Mouse (Mus musculus): ENCODE data around the gene Clec10a. TPM values are rescaled to one million over a fixed set of nuclear protein-coding genes. Genes with fewer than 3 reads are reported as not detected.

Gene Clec10a
- polyA plus RNA-seq, 1 experiment from 2014 or later, result not detected

- H3K36me3 ChIP-seq (ENCODE audit: control insufficient read depth, insufficient read depth, low read length), result no peaks in the 10 kb centered on the region
- 86% methylated on average over 4 of the region's 4 CpGs for WGBS
- H3K27me3 ChIP-seq (ENCODE audit: control insufficient read depth, insufficient read depth, low read length), result no peaks in the 10 kb centered on the region
- no peak overlapping the region for H3K9ac ChIP-seq (ENCODE audit: low read length)
- H3K9me3 ChIP-seq (ENCODE audit: control insufficient read depth, low read length), result no peaks in the 10 kb centered on the region
- DNase-seq (ENCODE audit: low spot score), result no peak
- H3K4me3 ChIP-seq (ENCODE audit: low read depth, low read length), result no peak overlapping the region
- no peak overlapping the region for H3K27ac ChIP-seq (replicated peaks; ENCODE audit: low read depth, low read length)
- no peak overlapping the region for H3K4me2 ChIP-seq (ENCODE audit: low read depth, severe bottlenecking)
- no peaks in the 10 kb centered on the region for H3K4me1 ChIP-seq (ENCODE audit: control insufficient read depth, insufficient read depth, low read length)
- ATAC-seq (ENCODE audit: insufficient number of reproducible peaks, low FRiP score, low TSS enrichment, low read depth), result no peak
These were observed 36.2 kb downstream of the Clec10a start for GRCm38 (mm10) chr11:70192157-70192556.

GRCm38 (mm10) chr11:70193354-70194285 lies 37.6 kb downstream of the Clec10a start:
- ATAC-seq (ENCODE audit: insufficient number of reproducible peaks, low FRiP score, low TSS enrichment, low read depth), result no peak
- no peak for DNase-seq (ENCODE audit: low spot score)
- Histone ChIP-seq H3K4me1 (ENCODE audit: control insufficient read depth, insufficient read depth, low read length) (no peaks in the 10 kb centered on the region), H3K27ac (replicated peaks; ENCODE audit: low read depth, low read length) (no peak overlapping the region), H3K4me3 (ENCODE audit: low read depth, low read length) (no peak overlapping the region), H3K9ac (ENCODE audit: low read length) (no peak overlapping the region), H3K27me3 (ENCODE audit: control insufficient read depth, insufficient read depth, low read length) (no peaks in the 10 kb centered on the region), H3K9me3 (ENCODE audit: control insufficient read depth, low read length) (no peaks in the 10 kb centered on the region), H3K36me3 (ENCODE audit: control insufficient read depth, insufficient read depth, low read length) (no peaks in the 10 kb centered on the region), H3K4me2 (ENCODE audit: low read depth, severe bottlenecking) (no peak overlapping the region)
- 63% methylated on average over 11 of the region's 11 CpGs for WGBS

- Histone ChIP-seq H3K4me3 (ENCODE audit: low read depth, low read length) (no peak overlapping the region), H3K9me3 (ENCODE audit: control insufficient read depth, low read length) (no peaks in the 10 kb centered on the region), H3K4me1 (ENCODE audit: control insufficient read depth, insufficient read depth, low read length) (no peaks in the 10 kb centered on the region), H3K9ac (ENCODE audit: low read length) (no peak overlapping the region), H3K4me2 (ENCODE audit: low read depth, severe bottlenecking) (no peak overlapping the region), H3K36me3 (ENCODE audit: control insufficient read depth, insufficient read depth, low read length) (no peaks in the 10 kb centered on the region), H3K27ac (replicated peaks; ENCODE audit: low read depth, low read length) (no peak overlapping the region), H3K27me3 (ENCODE audit: control insufficient read depth, insufficient read depth, low read length) (no peaks in the 10 kb centered on the region)
- DNase-seq (ENCODE audit: low spot score) (no peak), ATAC-seq (ENCODE audit: insufficient number of reproducible peaks, low FRiP score, low TSS enrichment, low read depth) (no peak)
- 88% methylated on average over 3 of the region's 3 CpGs for WGBS
These were observed 42.3 kb downstream of the Clec10a start for GRCm38 (mm10) chr11:70198332-70198731.

- Histone ChIP-seq H3K4me3 (ENCODE audit: low read depth, low read length) (no peak overlapping the region), H3K27me3 (ENCODE audit: control insufficient read depth, insufficient read depth, low read length) (no peaks in the 10 kb centered on the region), H3K27ac (replicated peaks; ENCODE audit: low read depth, low read length) (no peak overlapping the region), H3K9me3 (ENCODE audit: control insufficient read depth, low read length) (no peaks in the 10 kb centered on the region), H3K4me2 (ENCODE audit: low read depth, severe bottlenecking) (no peak overlapping the region), H3K4me1 (ENCODE audit: control insufficient read depth, insufficient read depth, low read length) (no peaks in the 10 kb centered on the region), H3K9ac (ENCODE audit: low read length) (no peak overlapping the region), H3K36me3 (ENCODE audit: control insufficient read depth, insufficient read depth, low read length) (no peaks in the 10 kb centered on the region)
- WGBS, result 80% methylated on average over 8 of the region's 8 CpGs
- ATAC-seq (ENCODE audit: insufficient number of reproducible peaks, low FRiP score, low TSS enrichment, low read depth), result no peak
- no peak for DNase-seq (ENCODE audit: low spot score)
These were observed 43.1 kb downstream of the Clec10a start for GRCm38 (mm10) chr11:70199107-70199506.

- Histone ChIP-seq H3K4me3 (ENCODE audit: low read depth, low read length) (no peak overlapping the region), H3K4me2 (ENCODE audit: low read depth, severe bottlenecking) (no peak overlapping the region), H3K9ac (ENCODE audit: low read length) (no peak overlapping the region), H3K4me1 (ENCODE audit: control insufficient read depth, insufficient read depth, low read length) (no peaks in the 10 kb centered on the region), H3K36me3 (ENCODE audit: control insufficient read depth, insufficient read depth, low read length) (no peaks in the 10 kb centered on the region), H3K9me3 (ENCODE audit: control insufficient read depth, low read length) (no peaks in the 10 kb centered on the region), H3K27me3 (ENCODE audit: control insufficient read depth, insufficient read depth, low read length) (no peaks in the 10 kb centered on the region), H3K27ac (replicated peaks; ENCODE audit: low read depth, low read length) (no peak overlapping the region)
- no peak for DNase-seq (ENCODE audit: low spot score)
- WGBS, result 84% methylated on average over 5 of the region's 5 CpGs
- ATAC-seq (ENCODE audit: insufficient number of reproducible peaks, low FRiP score, low TSS enrichment, low read depth), result no peak
These were observed 44.1 kb downstream of the Clec10a start for GRCm38 (mm10) chr11:70200036-70200608.

- Histone ChIP-seq H3K9me3 (ENCODE audit: control insufficient read depth, low read length) (no peaks in the 10 kb centered on the region), H3K36me3 (ENCODE audit: control insufficient read depth, insufficient read depth, low read length) (no peaks in the 10 kb centered on the region), H3K4me2 (ENCODE audit: low read depth, severe bottlenecking) (no peak overlapping the region), H3K27ac (replicated peaks; ENCODE audit: low read depth, low read length) (no peak overlapping the region), H3K4me1 (ENCODE audit: control insufficient read depth, insufficient read depth, low read length) (no peaks in the 10 kb centered on the region), H3K4me3 (ENCODE audit: low read depth, low read length) (no peak overlapping the region), H3K9ac (ENCODE audit: low read length) (no peak overlapping the region), H3K27me3 (ENCODE audit: control insufficient read depth, insufficient read depth, low read length) (no peaks in the 10 kb centered on the region)
- no peak for ATAC-seq (ENCODE audit: insufficient number of reproducible peaks, low FRiP score, low TSS enrichment, low read depth)
- DNase-seq (ENCODE audit: low spot score), result peak; percentile 91
- WGBS, result 39% methylated on average over 5 of the region's 5 CpGs
These were observed 45.7 kb downstream of the Clec10a start for GRCm38 (mm10) chr11:70201691-70202090.

- ATAC-seq (ENCODE audit: insufficient number of reproducible peaks, low FRiP score, low TSS enrichment, low read depth), result no peak
These were observed 50.8 kb downstream of the Clec10a start for GRCm38 (mm10) chr11:70206801-70207200.

GRCm38 (mm10) chr11:70207283-70207682 lies 51.3 kb downstream of the Clec10a start:
- DNase-seq (ENCODE audit: low spot score), result no peak
- Histone ChIP-seq H3K27ac (replicated peaks; ENCODE audit: low read depth, low read length) (no peak overlapping the region), H3K9me3 (ENCODE audit: control insufficient read depth, low read length) (no peaks in the 10 kb centered on the region), H3K36me3 (ENCODE audit: control insufficient read depth, insufficient read depth, low read length) (no peaks in the 10 kb centered on the region), H3K4me1 (ENCODE audit: control insufficient read depth, insufficient read depth, low read length) (no peaks in the 10 kb centered on the region), H3K4me2 (ENCODE audit: low read depth, severe bottlenecking) (no peak overlapping the region), H3K4me3 (ENCODE audit: low read depth, low read length) (no peak overlapping the region), H3K27me3 (ENCODE audit: control insufficient read depth, insufficient read depth, low read length) (no peaks in the 10 kb centered on the region; the same call in 1 of the 2 replicates), H3K9ac (ENCODE audit: low read length) (no peak overlapping the region)
- WGBS, result 87% methylated on average over 7 of the region's 7 CpGs
- no peak for ATAC-seq (ENCODE audit: insufficient number of reproducible peaks, low FRiP score, low TSS enrichment, low read depth)

More at GRCm38 (mm10) chr11:70206801-70207200, 50.8 kb downstream of the Clec10a start:
- Histone ChIP-seq H3K4me1 (ENCODE audit: control insufficient read depth, insufficient read depth, low read length) (no peaks in the 10 kb centered on the region), H3K27ac (replicated peaks; ENCODE audit: low read depth, low read length) (no peak overlapping the region), H3K4me2 (ENCODE audit: low read depth, severe bottlenecking) (no peak overlapping the region), H3K4me3 (ENCODE audit: low read depth, low read length) (no peak overlapping the region), H3K9me3 (ENCODE audit: control insufficient read depth, low read length) (no peaks in the 10 kb centered on the region), H3K27me3 (ENCODE audit: control insufficient read depth, insufficient read depth, low read length) (no peaks in the 10 kb centered on the region), H3K36me3 (ENCODE audit: control insufficient read depth, insufficient read depth, low read length) (no peaks in the 10 kb centered on the region), H3K9ac (ENCODE audit: low read length) (no peak overlapping the region)
- no peak for DNase-seq (ENCODE audit: low spot score)
- 79% methylated on average over 2 of the region's 2 CpGs for WGBS

Data from limb, embryonic 11.5 days (tissue).